Mouse (Mus musculus) lung, adult 2 months (tissue): ENCODE data around the gene Ccdc80.

Experiments
- CTCF ChIP-seq: fragments of 200-500 bp; IDR thresholded peaks from 2 replicates; pipeline ENCODE4 v1.5.1; 2011; ENCODE audit warnings: mild to moderate bottlenecking, low read length, control low read depth; ENCODE audit not compliant: insufficient read depth
- POLR2A ChIP-seq: fragments of 200-500 bp; IDR thresholded peaks from 2 replicates; pipeline ENCODE4 v1.6.1; 2011; ENCODE audit warnings: low read depth, mild to moderate bottlenecking, control low read depth, low read length, borderline replicate concordance; ENCODE audit errors: extremely low read depth

DNA sequence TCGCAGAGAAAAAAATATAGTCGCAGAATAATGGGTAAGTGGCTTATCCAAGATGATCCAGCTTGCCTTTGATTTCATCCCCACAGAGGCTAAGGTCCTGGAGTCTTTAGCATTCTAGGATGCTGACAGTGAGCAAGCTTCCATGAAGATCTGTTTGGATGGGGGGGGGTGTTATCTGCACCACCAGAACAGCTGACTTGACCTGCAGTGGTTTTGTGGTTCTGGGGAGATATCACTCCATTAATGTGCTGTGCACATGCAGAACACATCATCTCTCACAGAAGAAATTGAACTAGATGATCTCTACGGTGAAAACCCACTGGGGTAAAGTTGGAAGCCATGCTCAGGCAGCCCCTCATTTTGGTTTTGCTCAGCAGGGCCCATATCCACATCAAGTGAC is 24.0 kb downstream of the Ccdc80 start:
- no peak for TF ChIP-seq CTCF
- TF ChIP-seq POLR2A = no peak
